Mouse (Mus musculus): Measurements from ENCODE around the gene Fermt3. TPM values are rescaled to one million over a fixed set of nuclear protein-coding genes. Genes with fewer than 3 reads are reported as not detected.
A peak's percentile ranks its signal among the peaks of the same experiment; 100 is the strongest.

Gene Fermt3
- polyA plus RNA-seq, 1 experiment from 2014 or later = 8.0 TPM

- no peaks in the 10 kb centered on the region for H3K27me3 ChIP-seq (ENCODE audit: control insufficient read depth, insufficient read depth, low read length)
- 80% methylated on average over 10 of the region's 10 CpGs for WGBS
- H3K9me3 ChIP-seq (ENCODE audit: control insufficient read depth, low read length) = no peaks in the 10 kb centered on the region
- no peak overlapping the region for H3K4me3 ChIP-seq (ENCODE audit: low read depth, low read length)
- peaks cover 4% of the 10 kb centered on the region; the same call in 1 of the 2 replicates for H3K4me1 ChIP-seq (replicated peaks; ENCODE audit: control insufficient read depth, insufficient read depth, low read length)
- DNase-seq (ENCODE audit: low spot score) (no peak), ATAC-seq (replicated peaks; ENCODE audit: low FRiP score) (no peak)
- H3K4me2 ChIP-seq (ENCODE audit: low read depth, low read length, severe bottlenecking) = no peak overlapping the region
- no peak overlapping the region for H3K9ac ChIP-seq (ENCODE audit: low read length)
- H3K27ac ChIP-seq (ENCODE audit: low read depth, low read length) = no peak overlapping the region
- H3K36me3 ChIP-seq (ENCODE audit: control insufficient read depth, insufficient read depth, low read length) = no peaks in the 10 kb centered on the region; the same call in 1 of the 2 replicates
These were observed 62.8 kb downstream of the Fermt3 start for GRCm38 (mm10) chr19:6956461-6956860.

- Histone ChIP-seq H3K9me3 (ENCODE audit: control insufficient read depth, low read length) (no peaks in the 10 kb centered on the region), H3K4me2 (ENCODE audit: low read depth, low read length, severe bottlenecking) (no peak overlapping the region), H3K9ac (ENCODE audit: low read length) (no peak overlapping the region), H3K4me3 (ENCODE audit: low read depth, low read length) (no peak overlapping the region), H3K27me3 (ENCODE audit: control insufficient read depth, insufficient read depth, low read length) (no peaks in the 10 kb centered on the region), H3K36me3 (ENCODE audit: control insufficient read depth, insufficient read depth, low read length) (no peaks in the 10 kb centered on the region; the same call in 1 of the 2 replicates), H3K27ac (ENCODE audit: low read depth, low read length) (no peak overlapping the region), H3K4me1 (replicated peaks; ENCODE audit: control insufficient read depth, insufficient read depth, low read length) (peaks cover 4% of the 10 kb centered on the region; the same call in 1 of the 2 replicates)
- no peak for ATAC-seq (replicated peaks; ENCODE audit: low FRiP score)
- DNase-seq (ENCODE audit: low spot score) = no peak
- WGBS = 88% methylated on average over 7 of the region's 7 CpGs
These were observed 63.8 kb downstream of the Fermt3 start for GRCm38 (mm10) chr19:6955424-6955823.

GRCm38 (mm10) chr19:6954046-6954445, 65.2 kb downstream of the Fermt3 start:
- no peak overlapping the region for H3K27ac ChIP-seq (ENCODE audit: low read depth, low read length)
- H3K9ac ChIP-seq (ENCODE audit: low read length) = no peak overlapping the region
- H3K9me3 ChIP-seq (ENCODE audit: control insufficient read depth, low read length) = no peaks in the 10 kb centered on the region
- peaks cover 8% of the 10 kb centered on the region; the same call in 1 of the 2 replicates for H3K4me1 ChIP-seq (replicated peaks; ENCODE audit: control insufficient read depth, insufficient read depth, low read length)
- H3K36me3 ChIP-seq (ENCODE audit: control insufficient read depth, insufficient read depth, low read length) = no peaks in the 10 kb centered on the region; the same call in 1 of the 2 replicates
- 55% methylated on average over 9 of the region's 9 CpGs for WGBS
- H3K4me3 ChIP-seq (ENCODE audit: low read depth, low read length) = no peak overlapping the region
- ATAC-seq (replicated peaks; ENCODE audit: low FRiP score) (no peak), DNase-seq (ENCODE audit: low spot score) (no peak)
- H3K4me2 ChIP-seq (ENCODE audit: low read depth, low read length, severe bottlenecking) = no peak overlapping the region
- no peaks in the 10 kb centered on the region for H3K27me3 ChIP-seq (ENCODE audit: control insufficient read depth, insufficient read depth, low read length)

- Histone ChIP-seq H3K9me3 (ENCODE audit: control insufficient read depth, low read length) (no peaks in the 10 kb centered on the region), H3K4me1 (replicated peaks; ENCODE audit: control insufficient read depth, insufficient read depth, low read length) (peaks cover 8% of the 10 kb centered on the region; the same call in 1 of the 2 replicates), H3K36me3 (ENCODE audit: control insufficient read depth, insufficient read depth, low read length) (no peaks in the 10 kb centered on the region; the same call in 1 of the 2 replicates), H3K4me3 (ENCODE audit: low read depth, low read length) (no peak overlapping the region), H3K9ac (ENCODE audit: low read length) (peak overlapping the region; percentile 85; the same call in 1 of the 2 replicates), H3K4me2 (ENCODE audit: low read depth, low read length, severe bottlenecking) (peak overlapping the region; percentile 96), H3K27ac (ENCODE audit: low read depth, low read length) (no peak overlapping the region), H3K27me3 (ENCODE audit: control insufficient read depth, insufficient read depth, low read length) (no peaks in the 10 kb centered on the region)
- no peak for ATAC-seq (replicated peaks; ENCODE audit: low FRiP score)
- 18% methylated on average over 3 of the region's 3 CpGs for WGBS
- DNase-seq (ENCODE audit: low spot score) = no peak
These were observed 66.6 kb downstream of the Fermt3 start for GRCm38 (mm10) chr19:6952712-6953037.

GRCm38 (mm10) chr19:6951994-6952711, 67.1 kb downstream of the Fermt3 start:
- ATAC-seq (replicated peaks; ENCODE audit: low FRiP score) (no peak; the same call in 1 of the 2 replicates), DNase-seq (ENCODE audit: low spot score) (peak; percentile 77)
- Histone ChIP-seq H3K4me2 (ENCODE audit: low read depth, low read length, severe bottlenecking) (peak overlapping the region; percentile 96), H3K9me3 (ENCODE audit: control insufficient read depth, low read length) (no peaks in the 10 kb centered on the region), H3K4me3 (ENCODE audit: low read depth, low read length) (peak overlapping the region; percentile 60), H3K27me3 (ENCODE audit: control insufficient read depth, insufficient read depth, low read length) (no peaks in the 10 kb centered on the region), H3K4me1 (replicated peaks; ENCODE audit: control insufficient read depth, insufficient read depth, low read length) (peaks cover 8% of the 10 kb centered on the region; the same call in 1 of the 2 replicates), H3K36me3 (ENCODE audit: control insufficient read depth, insufficient read depth, low read length) (no peaks in the 10 kb centered on the region; the same call in 1 of the 2 replicates), H3K9ac (ENCODE audit: low read length) (peak overlapping the region; percentile 85), H3K27ac (ENCODE audit: low read depth, low read length) (peak overlapping the region; percentile 97)
- WGBS = 4% methylated on average over 31 of the region's 31 CpGs

GRCm38 (mm10) chr19:6951381-6951968, 67.8 kb downstream of the Fermt3 start:
- DNase-seq (ENCODE audit: low spot score) (peak; percentile 94), ATAC-seq (replicated peaks; ENCODE audit: low FRiP score) (peak; percentile 90)
- H3K4me1 ChIP-seq (replicated peaks; ENCODE audit: control insufficient read depth, insufficient read depth, low read length) = peaks cover 8% of the 10 kb centered on the region; the same call in 1 of the 2 replicates
- H3K4me2 ChIP-seq (ENCODE audit: low read depth, low read length, severe bottlenecking) = peak overlapping the region; percentile 96
- H3K9ac ChIP-seq (ENCODE audit: low read length) = peak overlapping the region; percentile 85
- no peaks in the 10 kb centered on the region; the same call in 1 of the 2 replicates for H3K36me3 ChIP-seq (ENCODE audit: control insufficient read depth, insufficient read depth, low read length)
- no peaks in the 10 kb centered on the region for H3K9me3 ChIP-seq (ENCODE audit: control insufficient read depth, low read length)
- H3K4me3 ChIP-seq (ENCODE audit: low read depth, low read length) = peak overlapping the region; percentile 60
- WGBS = under 1% methylated on average over 35 of the region's 35 CpGs
- peak overlapping the region; percentile 97 for H3K27ac ChIP-seq (ENCODE audit: low read depth, low read length)
- H3K27me3 ChIP-seq (ENCODE audit: control insufficient read depth, insufficient read depth, low read length) = no peaks in the 10 kb centered on the region

GRCm38 (mm10) chr19:6950613-6951153, 68.6 kb downstream of the Fermt3 start:
- under 1% methylated on average over 28 of the region's 28 CpGs for WGBS
- DNase-seq (ENCODE audit: low spot score) = peak; percentile 79
- Histone ChIP-seq H3K4me1 (replicated peaks; ENCODE audit: control insufficient read depth, insufficient read depth, low read length) (peaks cover 8% of the 10 kb centered on the region; the same call in 1 of the 2 replicates), H3K27ac (ENCODE audit: low read depth, low read length) (peak overlapping the region; percentile 97), H3K9ac (ENCODE audit: low read length) (peak overlapping the region; percentile 85), H3K36me3 (ENCODE audit: control insufficient read depth, insufficient read depth, low read length) (no peaks in the 10 kb centered on the region; the same call in 1 of the 2 replicates), H3K4me3 (ENCODE audit: low read depth, low read length) (peak overlapping the region; percentile 60), H3K9me3 (ENCODE audit: control insufficient read depth, low read length) (no peaks in the 10 kb centered on the region), H3K4me2 (ENCODE audit: low read depth, low read length, severe bottlenecking) (peak overlapping the region; percentile 96), H3K27me3 (ENCODE audit: control insufficient read depth, insufficient read depth, low read length) (no peaks in the 10 kb centered on the region)
- ATAC-seq (replicated peaks; ENCODE audit: low FRiP score) = peak; percentile 72

- 65% methylated on average over 5 of the region's 5 CpGs for WGBS
- peak overlapping the region; percentile 60 for H3K4me3 ChIP-seq (ENCODE audit: low read depth, low read length)
- peak overlapping the region; percentile 85 for H3K9ac ChIP-seq (ENCODE audit: low read length)
- H3K9me3 ChIP-seq (ENCODE audit: control insufficient read depth, low read length) = no peaks in the 10 kb centered on the region
- peaks cover 8% of the 10 kb centered on the region; the same call in 1 of the 2 replicates for H3K4me1 ChIP-seq (replicated peaks; ENCODE audit: control insufficient read depth, insufficient read depth, low read length)
- peak overlapping the region; percentile 97 for H3K27ac ChIP-seq (ENCODE audit: low read depth, low read length)
- no peak for DNase-seq (ENCODE audit: low spot score)
- H3K27me3 ChIP-seq (ENCODE audit: control insufficient read depth, insufficient read depth, low read length) = no peaks in the 10 kb centered on the region
- H3K36me3 ChIP-seq (ENCODE audit: control insufficient read depth, insufficient read depth, low read length) = no peaks in the 10 kb centered on the region; the same call in 1 of the 2 replicates
- H3K4me2 ChIP-seq (ENCODE audit: low read depth, low read length, severe bottlenecking) = peak overlapping the region; percentile 96
- ATAC-seq (replicated peaks; ENCODE audit: low FRiP score) = no peak
These were observed 69.3 kb downstream of the Fermt3 start for GRCm38 (mm10) chr19:6949951-6950350.

Measured in forebrain, embryonic 11.5 days (tissue).